Mouse (Mus musculus) thymus, adult 2 months (tissue): ENCODE measurements at regions not wholly inside any gene's neighbourhood (a gene's known extent, or its start where the extent isn't known, plus 50 kb on each side); places are given as distances from the start of the nearest gene placed in this dataset.

Experiments
- CTCF ChIP-seq: fragments of 200-500 bp; IDR thresholded peaks from 2 replicates; pipeline ENCODE4 v1.5.1; 2012; ENCODE audit warnings: mild to moderate bottlenecking, control low read depth, low read length, moderate library complexity, borderline replicate concordance; ENCODE audit not compliant: control insufficient read depth, poor library complexity, insufficient read depth; ENCODE audit errors: extremely low read depth
- POLR2A ChIP-seq: fragments of 200-500 bp; IDR thresholded peaks from 2 replicates; pipeline ENCODE4 v1.6.1; 2012; ENCODE audit warnings: mild to moderate bottlenecking, low read length, control low read depth, moderate library complexity; ENCODE audit not compliant: control insufficient read depth, poor library complexity, insufficient read depth; ENCODE audit errors: extremely low read depth

DNA sequence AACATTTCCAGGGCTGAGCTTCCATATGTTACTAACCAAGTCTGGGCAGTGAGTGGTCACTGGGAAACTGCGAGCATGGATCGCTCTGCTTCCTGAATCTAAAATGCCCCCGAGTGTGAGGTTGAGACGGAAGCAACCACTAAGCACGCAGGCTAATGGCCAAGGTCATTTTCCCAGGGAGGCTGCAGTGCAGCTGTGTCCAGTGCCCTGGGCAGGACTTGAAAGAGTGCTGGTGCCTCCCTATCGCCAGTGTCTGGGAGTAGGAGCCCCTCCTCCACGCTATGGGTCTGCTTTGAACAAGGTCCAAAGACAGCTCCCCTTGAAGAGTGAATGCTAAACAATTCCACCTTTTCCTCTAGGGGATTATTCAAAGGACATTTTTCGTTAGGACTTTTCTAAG lies 189.5 kb upstream of the Cnr1 start:
- no peak for TF ChIP-seq POLR2A
- no peak for TF ChIP-seq CTCF
